Mouse (Mus musculus): Measurements from ENCODE around the gene Tap2.

Tap2 gene

GRCm38 (mm10) chr17:34196491-34196890 is 6.8 kb upstream of the Tap2 start:
- DNase-seq (ENCODE audit: low spot score): no peak

GRCm38 (mm10) chr17:34196941-34197894 is 6.1 kb upstream of the Tap2 start, which contains the start of gene Psmb8:
Gene Psmb8 (plus strand): TSS chr17:34197721.
- DNase-seq (ENCODE audit: low spot score): peak; percentile 91

DNA sequence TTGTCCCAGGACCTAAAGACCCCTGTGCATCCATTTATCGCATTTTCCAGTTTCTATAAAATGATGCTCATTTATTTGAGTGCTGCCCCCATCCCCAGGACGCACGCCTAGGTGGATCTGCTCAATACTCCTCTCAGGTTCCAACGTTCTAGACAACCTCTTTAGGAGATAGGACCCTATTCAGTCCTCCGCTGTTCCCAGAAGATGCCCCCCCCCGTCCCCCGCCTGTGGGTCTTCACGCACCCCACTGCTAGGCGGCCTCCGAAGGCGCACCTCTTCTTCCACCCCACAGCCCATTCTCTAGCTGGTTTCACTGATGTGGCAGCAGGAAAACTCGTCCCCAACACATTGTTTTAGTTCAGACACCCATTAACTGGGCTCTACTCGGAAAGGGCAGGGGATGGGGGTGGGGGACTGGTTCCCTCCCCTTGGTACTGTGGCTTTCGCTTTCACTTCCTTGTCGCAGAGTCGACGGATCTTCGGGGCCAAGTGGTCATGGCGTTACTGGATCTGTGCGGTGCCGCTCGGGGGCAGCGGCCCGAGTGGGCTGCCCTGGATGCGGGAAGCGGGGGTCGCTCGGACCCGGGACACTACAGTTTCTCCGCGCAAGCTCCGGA is 5.3 kb upstream of the Tap2 start:
- no peak for DNase-seq (ENCODE audit: low spot score)

DNA sequence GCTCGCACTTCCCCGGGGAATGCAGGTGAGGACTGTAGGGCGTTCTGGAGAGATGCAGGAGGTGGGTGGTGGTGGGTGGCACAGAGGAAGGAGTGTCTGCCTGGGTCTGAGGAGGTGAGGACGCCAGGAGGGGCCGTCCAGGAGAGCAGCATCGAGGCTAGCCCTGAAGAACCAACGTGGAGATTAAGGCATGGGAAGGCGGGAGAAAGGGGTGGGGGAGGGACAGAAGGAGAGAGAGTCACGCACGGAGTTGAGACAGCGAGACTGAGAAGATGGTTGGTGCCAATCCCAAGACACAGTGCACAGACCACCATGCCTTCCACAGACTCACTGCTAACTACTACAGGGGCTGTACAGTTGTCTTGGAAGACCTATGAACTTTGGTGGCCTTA is 4.8 kb upstream of the Tap2 start:
- DNase-seq (ENCODE audit: low spot score): no peak

- DNase-seq (ENCODE audit: low spot score): no peak
These were observed 4.2 kb upstream of the Tap2 start for GRCm38 (mm10) chr17:34199050-34199619.

DNA sequence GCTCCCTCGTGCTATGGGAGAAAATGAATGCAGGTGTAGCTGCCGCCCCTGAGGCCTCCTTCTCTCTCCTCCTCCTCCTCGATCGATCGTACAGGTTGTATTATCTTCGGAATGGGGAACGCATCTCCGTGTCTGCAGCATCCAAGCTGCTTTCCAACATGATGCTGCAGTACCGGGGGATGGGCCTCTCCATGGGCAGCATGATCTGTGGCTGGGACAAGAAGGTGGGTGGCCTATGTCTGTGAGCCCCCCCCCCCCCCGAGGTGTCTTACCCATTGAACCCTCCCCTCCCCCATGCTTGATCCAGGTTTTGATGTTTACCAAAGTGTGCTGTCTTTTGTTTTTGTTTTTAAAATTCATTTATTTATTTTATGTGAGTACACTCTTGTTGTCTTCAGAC is 3.3 kb upstream of the Tap2 start:
- no peak for DNase-seq (ENCODE audit: low spot score)

- no peak for DNase-seq (ENCODE audit: low spot score)
These were observed 2.4 kb upstream of the Tap2 start for GRCm38 (mm10) chr17:34200772-34201505.

DNA sequence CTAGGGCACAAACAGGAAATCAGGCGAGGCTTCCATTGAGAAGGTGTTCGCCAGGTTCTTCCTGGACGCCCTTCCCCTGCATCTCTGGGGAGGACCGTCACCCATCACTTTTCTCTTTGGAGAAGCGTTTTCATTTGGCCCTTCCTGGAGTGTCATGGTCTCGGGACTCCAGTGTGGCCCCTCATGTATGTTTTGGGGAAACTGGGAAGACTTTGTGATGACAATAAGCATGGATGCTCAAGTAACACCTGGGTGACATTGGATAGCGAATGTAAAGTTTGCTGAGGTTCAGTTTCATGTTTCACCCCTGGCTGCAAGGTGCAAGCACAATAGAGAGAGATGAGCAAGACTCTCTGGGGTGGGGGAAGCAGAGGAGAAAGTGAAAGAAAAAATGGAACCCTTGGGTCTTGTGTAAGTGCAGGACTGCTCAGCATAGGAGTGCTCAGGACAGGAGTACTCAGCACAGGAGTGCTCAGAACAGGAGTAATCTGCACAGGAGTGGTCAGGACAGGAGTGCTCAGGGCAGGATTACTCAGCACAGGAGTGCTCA is 1.7 kb upstream of the Tap2 start:
- no peak for DNase-seq (ENCODE audit: low spot score)

DNA sequence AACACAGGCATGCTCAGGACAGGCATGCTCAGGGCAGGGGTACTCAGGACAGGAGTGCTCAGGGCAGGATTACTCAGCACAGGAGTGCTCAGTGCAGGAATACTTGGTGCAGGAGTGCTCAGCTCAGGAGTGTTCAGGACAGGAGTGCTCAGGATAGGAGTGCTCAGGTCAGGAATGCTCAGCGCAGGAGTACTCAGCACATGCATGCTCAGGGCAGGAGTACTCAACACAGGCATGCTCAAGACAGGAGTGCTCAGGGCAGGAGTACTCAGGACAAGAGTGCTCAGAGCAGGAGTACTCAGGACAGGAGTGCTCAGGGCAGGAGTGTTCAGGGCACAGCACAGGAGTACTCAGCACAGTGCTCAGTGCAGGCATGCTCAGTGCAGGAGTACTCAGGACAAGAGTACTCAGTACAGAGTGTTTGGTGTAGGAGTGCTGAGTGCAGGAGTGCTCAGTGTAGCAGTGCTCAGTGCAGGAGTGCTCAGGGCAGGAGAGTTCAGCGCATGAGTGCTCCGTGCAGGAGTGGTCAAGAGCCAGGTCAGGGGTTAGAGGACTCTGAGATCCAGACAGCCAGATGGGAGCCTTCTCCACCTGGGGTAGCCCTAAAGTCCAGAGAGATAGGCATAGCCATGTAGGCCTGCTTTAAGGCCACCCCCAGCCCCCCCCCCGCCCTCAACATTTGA is 426 bp upstream of the Tap2 start:
- DNase-seq (ENCODE audit: low spot score): no peak

- DNase-seq (ENCODE audit: low spot score): peak; percentile 81
These were observed 1.1 kb downstream of the Tap2 start for GRCm38 (mm10) chr17:34204303-34205010.

DNA sequence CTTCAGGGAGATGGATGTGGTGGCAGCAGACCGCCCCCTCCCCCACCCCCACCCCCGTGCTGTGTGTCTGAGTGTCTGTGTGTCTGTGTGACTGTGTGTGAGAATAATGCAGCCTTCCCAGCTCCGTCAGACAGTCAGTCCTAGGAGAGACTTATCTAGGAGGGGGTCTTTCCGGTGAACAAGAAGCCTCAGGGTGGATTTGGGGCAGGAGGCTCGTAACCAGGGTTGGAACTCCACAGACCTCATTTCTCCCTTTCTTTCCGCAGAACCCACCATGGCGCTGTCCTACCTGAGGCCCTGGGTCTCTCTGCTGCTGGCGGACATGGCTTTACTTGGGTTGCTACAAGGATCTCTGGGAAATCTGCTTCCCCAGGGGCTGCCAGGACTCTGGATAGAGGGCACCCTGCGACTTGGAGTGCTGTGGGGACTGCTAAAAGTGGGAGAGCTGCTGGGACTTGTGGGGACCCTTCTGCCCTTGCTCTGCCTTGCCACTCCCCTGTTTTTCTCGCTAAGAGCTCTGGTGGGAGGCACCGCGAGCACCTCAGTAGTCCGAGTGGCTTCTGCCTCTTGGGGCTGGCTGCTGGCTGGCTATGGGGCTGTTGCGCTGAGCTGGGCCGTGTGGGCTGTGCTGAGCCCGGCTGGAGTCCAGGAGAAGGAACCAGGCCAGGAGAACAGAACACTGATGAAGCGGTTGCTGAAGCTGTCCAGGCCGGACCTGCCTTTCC is 1.9 kb downstream of the Tap2 start:
- no peak for DNase-seq (ENCODE audit: low spot score)

- peak; percentile 52 for DNase-seq (ENCODE audit: low spot score)
These were observed 2.4 kb downstream of the Tap2 start for GRCm38 (mm10) chr17:34205746-34206176.

DNA sequence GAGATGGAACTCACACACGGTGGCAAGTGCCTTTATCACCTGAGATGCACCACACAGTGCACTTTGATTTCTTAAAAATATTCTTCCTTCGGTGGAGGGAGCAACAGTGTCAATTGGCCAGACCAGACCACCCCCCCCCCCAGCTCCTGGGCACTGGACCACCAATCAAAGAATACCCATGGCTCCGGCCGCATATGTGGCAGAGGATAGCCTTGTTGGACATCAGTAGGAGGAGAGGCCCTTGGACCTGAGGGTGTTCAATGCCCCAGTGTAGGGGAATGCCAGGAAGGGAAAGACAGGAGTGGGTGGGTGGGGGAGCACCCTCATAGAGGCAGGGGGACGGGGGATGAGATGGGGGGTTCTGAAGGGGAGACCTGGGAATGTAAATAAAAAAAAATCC is 3.4 kb downstream of the Tap2 start:
- DNase-seq (ENCODE audit: low spot score): no peak

- DNase-seq (ENCODE audit: low spot score): no peak
These were observed 4.1 kb downstream of the Tap2 start for GRCm38 (mm10) chr17:34207456-34207855.

DNA sequence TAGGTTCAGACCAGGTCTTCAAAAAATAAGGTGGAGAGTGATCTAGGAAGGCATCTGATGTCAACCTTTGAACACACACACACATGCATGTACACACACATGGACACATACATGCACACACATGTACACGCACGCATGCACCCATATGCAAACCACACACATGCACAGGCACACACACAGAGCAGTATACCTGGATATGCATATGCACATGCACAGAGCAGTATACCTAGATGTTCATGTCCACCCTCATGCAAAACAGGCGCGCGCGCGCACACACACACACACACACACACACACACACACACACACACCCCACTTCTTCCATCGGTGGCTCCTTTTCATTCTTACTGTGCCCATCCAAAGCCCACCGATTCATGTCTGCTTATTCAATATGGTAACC is 4.5 kb downstream of the Tap2 start:
- no peak for DNase-seq (ENCODE audit: low spot score)

GRCm38 (mm10) chr17:34208421-34208820 is 5.1 kb downstream of the Tap2 start:
- DNase-seq (ENCODE audit: low spot score): no peak

GRCm38 (mm10) chr17:34209680-34210079 is 6.4 kb downstream of the Tap2 start:
- no peak for DNase-seq (ENCODE audit: low spot score)

- no peak for DNase-seq (ENCODE audit: low spot score)
These were observed 7.3 kb downstream of the Tap2 start for GRCm38 (mm10) chr17:34210599-34210998.

DNA sequence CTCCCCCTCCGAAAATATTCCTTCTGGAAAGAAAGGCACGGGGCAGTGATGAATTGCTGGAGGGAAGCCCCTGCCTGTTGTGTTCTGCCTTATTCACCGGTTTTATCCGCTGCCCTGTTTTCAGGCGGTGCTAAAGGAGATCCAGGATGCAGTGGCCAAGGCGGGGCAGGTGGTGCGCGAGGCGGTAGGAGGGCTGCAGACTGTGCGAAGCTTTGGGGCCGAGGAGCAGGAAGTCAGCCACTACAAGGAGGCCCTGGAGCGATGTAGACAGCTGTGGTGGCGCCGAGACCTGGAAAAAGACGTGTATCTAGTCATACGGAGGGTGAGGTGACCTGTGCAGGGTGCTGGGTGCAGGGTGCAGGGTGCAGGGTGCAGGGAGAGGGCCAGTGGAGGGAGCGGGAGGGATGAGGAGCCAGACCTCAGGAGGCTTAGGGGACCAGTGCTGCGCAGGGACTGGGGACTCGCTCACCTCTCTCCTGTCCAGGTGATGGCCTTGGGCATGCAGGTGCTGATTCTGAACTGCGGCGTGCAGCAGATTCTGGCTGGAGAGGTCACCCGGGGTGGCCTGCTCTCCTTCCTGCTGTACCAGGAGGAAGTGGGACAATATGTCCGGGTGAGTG is 8.5 kb downstream of the Tap2 start:
- DNase-seq (ENCODE audit: low spot score): no peak

DNA sequence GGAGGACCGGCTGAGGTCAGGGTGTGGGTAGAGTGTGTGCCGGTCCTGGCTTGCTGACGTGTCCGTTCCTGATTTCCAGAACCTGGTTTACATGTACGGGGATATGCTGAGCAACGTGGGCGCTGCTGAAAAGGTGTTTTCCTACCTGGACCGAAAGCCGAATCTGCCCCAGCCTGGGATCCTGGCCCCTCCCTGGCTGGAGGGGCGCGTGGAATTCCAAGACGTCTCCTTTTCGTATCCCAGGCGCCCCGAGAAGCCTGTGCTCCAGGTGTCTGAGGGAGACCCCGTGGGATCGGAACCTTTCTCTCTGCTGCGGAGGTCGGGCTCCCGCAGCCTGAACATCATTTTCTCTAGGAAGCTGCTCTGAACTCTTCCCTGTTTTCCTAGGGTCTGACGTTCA is 10.6 kb downstream of the Tap2 start:
- DNase-seq (ENCODE audit: low spot score): no peak
